Mouse (Mus musculus) left cerebral cortex, postnatal 10 days (tissue): Measurements from ENCODE around the gene Fibin. TPM values are rescaled to one million over a fixed set of nuclear protein-coding genes. Genes with fewer than 3 reads are reported as not detected.

Experiments used
- DNase-seq, 2 experiments: peaks; one replicate each; pipeline ENCODE4 v3.0.0; 2021 to 2022; ENCODE audit warnings: low spot score in 2 of 2, mixed read lengths in 1 of 2; ENCODE audit errors: extremely low spot score in 1 of 2
- intact Hi-C: fragments of 180-260 bp; cut with DNase I; formaldehyde crosslinking; loops from one replicate; pipeline ENCODE4 v1.15.1; 2025
- total RNA-seq, 2 experiments: library from RNA; stranded (reverse); gene quantifications; 2 replicates each; pipeline ENCODE4 v1.2.3; 2021

The Fibin gene
- 1 to 10 TPM; 3.6 to 5.5 TPM for total RNA-seq

GRCm38 (mm10) chr2:110362432-110363283 lies at the start of gene Fibin:
TSS of gene Fibin (minus strand) at chr2:110363183.
- intact Hi-C loops: loop anchor here (10.0 kb wide), 1 partner anchor 458 kb away; no protein-coding TSS in a partner anchor
- peak; percentile 23 to 49 for DNase-seq

- DNase-seq: peak; percentile 13 to 22
- intact Hi-C loops: no loop called here
These were observed 48.4 kb upstream of the Fibin start for GRCm38 (mm10) chr2:110411428-110411827.

- intact Hi-C loops: no loop called here
- no peak for DNase-seq
These were observed 45.8 kb upstream of the Fibin start for GRCm38 (mm10) chr2:110408757-110409156.

DNA sequence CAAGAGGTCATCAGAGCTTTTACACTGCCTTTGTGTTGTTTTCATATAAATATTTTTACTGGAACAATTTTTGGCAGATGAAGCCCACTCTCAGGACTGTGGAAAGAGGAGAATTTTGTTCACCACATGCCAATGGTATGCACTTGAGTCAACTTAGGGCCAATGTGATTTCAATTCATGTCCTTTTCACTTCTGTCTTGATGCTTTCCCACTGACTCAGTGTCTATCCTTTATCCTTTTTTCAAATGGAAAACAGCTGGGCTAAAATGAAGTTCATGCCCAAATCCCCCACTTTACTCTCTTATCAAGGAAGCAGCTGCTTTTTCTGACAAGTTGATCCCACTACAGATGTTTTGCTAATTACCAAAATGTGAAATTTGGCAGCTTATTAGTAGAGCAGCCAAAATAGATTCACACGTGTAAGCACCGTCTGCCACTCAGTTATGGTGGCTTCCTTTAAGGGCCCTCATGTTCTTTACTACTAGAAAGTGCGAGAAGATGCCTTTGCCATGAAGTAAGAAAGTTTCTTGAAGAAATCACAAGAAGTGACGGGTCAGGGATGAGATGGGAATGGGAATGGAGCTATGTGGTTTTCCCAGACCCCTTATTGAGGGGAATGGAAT lies 29.8 kb upstream of the Fibin start:
- intact Hi-C loops: no loop called here
- no peak for DNase-seq

DNA sequence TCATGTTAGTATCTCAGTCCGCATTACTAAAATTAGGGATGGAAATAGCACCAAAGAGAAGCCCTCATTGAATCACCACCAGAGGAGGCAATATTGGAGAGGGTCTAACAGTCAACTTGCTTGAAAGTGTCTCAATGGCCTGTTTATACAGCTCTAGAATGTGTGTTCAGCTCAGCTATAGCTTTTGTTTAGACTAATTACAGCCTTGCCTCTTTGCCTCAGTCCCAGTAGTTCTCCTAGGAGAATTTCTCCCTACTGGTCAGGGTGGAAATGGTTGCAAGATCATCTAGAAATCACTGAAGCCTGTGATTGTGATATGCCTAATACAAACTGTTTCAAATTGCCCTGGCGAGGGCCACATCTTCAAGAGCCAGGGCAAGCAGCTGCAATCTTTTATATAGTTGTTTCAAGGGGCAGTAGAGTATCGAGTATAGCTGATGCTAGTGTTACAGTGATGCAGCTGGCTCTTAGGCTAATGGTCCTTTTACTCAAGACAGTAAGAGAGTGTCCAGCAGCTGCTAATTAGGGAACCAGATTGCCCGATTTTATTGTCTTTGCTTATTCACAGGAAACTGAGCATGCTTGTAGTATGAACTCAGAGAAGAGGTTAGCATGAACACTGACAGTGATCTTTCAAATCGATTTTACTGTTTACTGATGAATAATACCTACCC lies 27.9 kb upstream of the Fibin start:
- intact Hi-C loops: no loop called here

GRCm38 (mm10) chr2:110379811-110380210 lies 16.8 kb upstream of the Fibin start:
- intact Hi-C loops: no loop called here
- no peak for DNase-seq

More for the DNA sequence above, 27.9 kb upstream of the Fibin start:
- DNase-seq: no peak

DNA sequence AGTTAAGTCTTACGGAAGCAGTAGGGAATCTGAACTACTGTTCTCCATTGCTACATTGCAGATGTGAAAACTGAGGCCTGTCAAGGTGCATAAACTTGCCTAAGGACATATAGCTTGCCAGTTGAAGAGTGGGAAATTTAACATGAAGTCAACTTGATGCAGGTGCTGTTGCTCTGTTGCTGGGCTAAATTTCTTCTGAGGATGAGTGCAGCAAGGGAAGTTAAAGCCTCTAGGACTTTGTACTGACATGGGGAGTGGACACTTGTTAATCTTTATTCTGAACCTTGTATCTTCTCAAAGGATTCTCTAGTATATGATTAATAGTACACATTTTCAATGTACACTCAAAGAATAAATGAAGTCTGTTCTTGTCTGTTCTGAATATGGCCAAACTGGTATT lies 13.7 kb upstream of the Fibin start:
- DNase-seq: no peak
- intact Hi-C loops: no loop called here

DNA sequence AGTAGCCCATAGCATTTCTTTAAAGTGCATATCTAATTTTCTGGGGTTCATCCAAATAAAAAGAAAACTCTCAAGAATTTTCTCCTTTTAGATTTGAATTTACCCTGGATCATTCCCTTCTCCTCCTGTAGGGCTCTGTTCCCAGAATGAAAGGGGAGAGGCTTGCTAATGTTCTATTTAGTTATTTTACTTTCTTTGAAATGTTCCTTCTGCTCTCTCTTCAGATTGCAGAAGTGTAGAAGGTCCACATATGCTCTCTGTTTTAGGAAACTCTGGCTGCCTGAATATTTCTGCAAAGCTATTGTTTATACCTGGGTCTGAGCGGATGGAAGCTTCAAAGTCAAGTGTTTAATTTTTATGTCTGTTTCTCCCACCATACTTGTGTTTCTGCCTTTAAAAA lies 12.5 kb upstream of the Fibin start:
- DNase-seq: no peak
- intact Hi-C loops: no loop called here

DNA sequence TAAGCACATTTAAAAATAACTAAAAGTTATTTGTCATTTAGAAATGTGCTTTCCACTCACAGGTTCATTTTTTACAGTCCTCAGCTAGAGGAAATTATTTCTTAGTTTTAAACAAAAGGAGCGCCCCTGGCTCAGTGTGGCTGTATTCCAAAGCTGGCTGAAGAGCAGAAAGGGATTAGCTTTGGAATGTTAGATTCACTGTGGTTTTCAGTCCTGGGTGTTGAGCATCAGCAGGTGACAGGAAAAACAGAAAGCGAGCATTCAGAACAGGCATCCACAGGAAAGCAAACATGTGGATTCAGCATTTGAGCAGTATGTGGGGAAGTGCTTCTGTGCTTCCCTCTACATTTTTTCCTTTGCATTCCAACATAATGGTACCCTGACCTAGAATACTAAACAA lies 10.2 kb upstream of the Fibin start:
- intact Hi-C loops: no loop called here
- no peak for DNase-seq

GRCm38 (mm10) chr2:110367382-110367887 lies 4.5 kb upstream of the Fibin start:
- intact Hi-C loops: loop anchor here (10.0 kb wide), 1 partner anchor 463 kb away; no protein-coding TSS in a partner anchor
- DNase-seq: no peak

GRCm38 (mm10) chr2:110365401-110365800 lies 2.4 kb upstream of the Fibin start:
- intact Hi-C loops: loop anchor here (10.0 kb wide), 1 partner anchor 461 kb away; no protein-coding TSS in a partner anchor
- DNase-seq: no peak

GRCm38 (mm10) chr2:110363855-110364254 lies 872 bp upstream of the Fibin start:
- no peak for DNase-seq
- intact Hi-C loops: loop anchor here (10.0 kb wide), 1 partner anchor 459 kb away; no protein-coding TSS in a partner anchor

GRCm38 (mm10) chr2:110353302-110353970 lies 9.5 kb downstream of the Fibin start:
- DNase-seq: no peak

DNA sequence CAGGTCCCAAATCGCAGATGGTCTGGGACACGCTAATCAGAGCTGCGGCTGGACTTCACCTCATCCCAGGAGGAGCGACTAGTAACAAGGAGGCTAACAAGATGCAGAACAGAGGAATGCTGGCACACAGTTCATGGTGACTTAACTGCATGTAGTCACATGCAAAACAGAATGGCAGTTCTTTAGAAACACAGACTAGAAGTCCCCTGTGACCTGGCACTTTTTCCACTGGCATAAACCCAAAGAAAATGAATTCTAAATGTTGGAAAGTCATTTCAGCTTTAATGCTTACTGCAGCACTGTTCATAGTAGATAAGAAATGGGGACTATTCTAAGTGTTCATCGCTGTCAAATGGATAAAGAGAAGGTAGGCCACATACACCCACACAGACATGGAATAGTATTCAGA lies 11.1 kb downstream of the Fibin start:
- intact Hi-C loops: no loop called here
- DNase-seq: no peak

More at GRCm38 (mm10) chr2:110353302-110353970, 9.5 kb downstream of the Fibin start:
- intact Hi-C loops: no loop called here

- no peak for DNase-seq
- intact Hi-C loops: no loop called here
These were observed 11.6 kb downstream of the Fibin start for GRCm38 (mm10) chr2:110351406-110351805.

DNA sequence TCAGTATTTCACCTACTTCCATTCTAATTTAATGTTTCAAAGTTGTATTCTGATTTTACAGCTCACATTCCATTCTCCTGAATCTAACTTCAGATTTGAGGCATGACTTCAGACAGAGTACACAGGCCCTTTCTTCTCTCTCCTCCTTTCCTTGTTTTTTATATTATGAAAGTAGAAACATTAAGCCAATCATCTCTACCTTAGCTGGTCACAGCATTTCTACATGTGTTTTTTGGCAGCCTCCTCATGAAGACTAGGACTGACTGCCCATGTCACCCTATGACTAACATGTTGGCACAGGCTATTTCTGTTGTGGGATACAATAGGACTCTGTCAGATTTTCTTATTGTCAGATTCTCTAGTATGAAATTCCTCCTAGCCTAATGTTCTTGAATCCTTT lies 34.0 kb downstream of the Fibin start:
- DNase-seq: no peak
- intact Hi-C loops: no loop called here

DNA sequence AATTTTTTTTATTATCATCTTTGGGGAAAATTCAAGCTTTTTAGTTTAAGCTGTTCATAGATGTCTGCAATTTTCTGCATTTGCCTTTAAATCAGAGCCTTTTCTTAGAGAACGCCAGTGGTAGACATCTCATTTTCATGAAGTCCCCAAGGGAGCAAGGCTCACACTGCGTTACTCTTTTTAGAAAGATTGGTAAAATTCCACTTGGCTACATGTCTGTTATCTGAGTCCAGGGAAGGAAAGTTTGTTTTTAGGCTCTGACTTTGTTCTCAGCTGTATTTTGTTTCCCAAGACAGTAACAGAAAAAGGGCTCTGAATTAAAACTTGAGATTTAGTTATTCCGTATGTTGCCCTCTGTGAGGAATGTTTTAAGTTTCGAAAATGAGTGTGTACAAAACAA lies 43.0 kb downstream of the Fibin start:
- no peak for DNase-seq
- intact Hi-C loops: no loop called here

GRCm38 (mm10) chr2:110319266-110319665 lies 43.7 kb downstream of the Fibin start:
- DNase-seq: no peak
- intact Hi-C loops: no loop called here

- no peak for DNase-seq
- intact Hi-C loops: no loop called here
These were observed 44.3 kb downstream of the Fibin start for GRCm38 (mm10) chr2:110318719-110319118.
